Mouse (Mus musculus): ENCODE measurements around the gene Tmem151a.

- TF ChIP-seq CTCF (IDR thresholded peaks at IDR 0.05; ENCODE audit: low read depth, low read length) (no peak), POLR2A (IDR thresholded peaks at IDR 0.05; ENCODE audit: borderline replicate concordance, low read depth, low read length) (no peak)
Observed at GRCm38 (mm10) chr19:5026111-5026510, 59.2 kb downstream of the Tmem151a start.
